Mouse (Mus musculus) T-helper 1 cell (primary cell): Measurements from ENCODE around the gene Slc26a1.
"Not testable (repeated sequence)": the region's sequence is repeated elsewhere in the genome, so short reads cannot be mapped to it uniquely, and the experiment has no call there.

Experiments
- in situ Hi-C: fragments of 300-600 bp; cut with MboI, MseI; formaldehyde crosslinking; loops from one replicate; pipeline ENCODE4 v1.15.1; 2025; ENCODE audit warnings: high pct_unique_total_duplicates

Gene Slc26a1

DNA sequence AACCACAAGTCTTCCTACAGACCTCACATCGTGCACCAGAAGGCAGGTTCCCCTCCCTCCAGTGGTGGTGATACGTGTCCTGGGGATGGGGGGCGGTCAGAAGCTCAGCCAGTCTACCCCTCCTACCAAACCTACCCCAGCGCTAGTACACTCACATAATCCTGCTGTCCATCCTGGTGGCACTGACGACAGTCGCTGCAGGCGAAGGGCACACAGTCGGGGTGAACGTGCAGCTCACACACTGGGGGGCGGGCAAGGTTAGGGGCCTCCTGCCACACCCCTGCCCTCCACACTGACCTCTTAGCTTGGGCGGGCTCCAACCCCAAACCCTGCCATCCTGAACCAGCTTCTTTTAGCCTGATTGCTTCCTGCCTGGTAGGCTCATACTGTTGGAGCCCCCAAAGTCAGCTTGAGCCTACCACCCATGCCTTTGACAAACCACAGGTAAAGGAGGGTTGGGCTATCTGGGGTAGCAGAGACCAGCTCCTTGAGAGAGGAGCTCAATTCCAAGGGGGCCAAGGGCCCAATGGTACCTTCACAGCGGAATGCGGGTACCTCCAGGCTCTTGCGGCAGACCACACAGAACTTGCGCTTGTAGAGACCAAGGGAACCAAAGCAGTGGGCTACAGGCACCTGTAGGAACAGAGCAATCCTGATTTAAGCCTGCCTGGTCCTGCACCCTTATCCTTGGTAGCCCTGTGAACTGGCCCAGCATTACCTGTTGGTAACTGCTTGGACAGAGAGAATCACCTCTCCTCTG, 19.3 kb downstream of the Slc26a1 start:
- in situ Hi-C loops = no loop called here

DNA sequence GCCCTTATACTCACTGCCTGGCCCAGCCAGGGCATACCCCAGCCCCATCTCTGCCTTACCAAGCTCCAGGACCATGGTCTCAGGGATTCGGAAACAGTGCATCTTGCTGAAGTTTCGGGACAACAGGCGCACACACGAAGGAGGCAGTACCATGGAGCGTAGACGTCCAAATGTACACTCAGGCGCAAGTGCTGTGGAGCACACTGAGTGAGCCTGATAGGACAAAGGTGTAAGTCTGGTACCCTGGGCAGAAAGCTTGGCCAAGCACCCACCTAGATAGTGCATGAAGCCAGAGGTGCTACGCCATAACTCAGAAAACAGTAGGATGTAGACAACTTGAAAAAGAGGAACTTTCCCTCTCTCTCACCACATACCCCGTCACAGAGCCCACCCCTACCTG, 20.0 kb downstream of the Slc26a1 start:
- in situ Hi-C loops = no loop called here

DNA sequence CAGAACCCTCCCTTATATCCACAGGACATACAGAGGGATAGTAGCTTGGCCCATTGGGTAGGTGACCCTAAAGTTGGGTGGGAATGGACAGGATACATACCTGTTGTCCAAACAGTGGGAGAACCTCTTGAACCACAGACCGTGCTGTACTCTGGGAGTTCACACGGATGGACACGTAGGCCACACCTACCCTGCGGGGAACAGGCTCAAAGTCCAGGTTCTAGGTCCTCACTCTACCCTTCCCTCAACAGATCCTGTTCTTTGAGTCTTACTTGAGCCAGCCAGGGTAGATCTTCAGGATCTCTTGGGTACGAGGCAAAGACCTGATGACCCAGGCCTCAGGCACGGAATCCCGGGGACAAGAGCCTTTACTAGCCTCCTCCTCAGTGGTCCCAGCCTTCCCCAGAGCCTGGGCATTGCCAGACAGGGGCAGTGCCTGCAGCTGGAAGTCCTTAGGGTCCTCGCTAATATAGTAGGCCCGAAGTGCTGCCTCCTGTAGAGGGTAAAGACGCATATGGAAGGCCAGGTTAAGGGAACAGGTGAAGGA, 20.9 kb downstream of the Slc26a1 start:
- in situ Hi-C loops = no loop called here

DNA sequence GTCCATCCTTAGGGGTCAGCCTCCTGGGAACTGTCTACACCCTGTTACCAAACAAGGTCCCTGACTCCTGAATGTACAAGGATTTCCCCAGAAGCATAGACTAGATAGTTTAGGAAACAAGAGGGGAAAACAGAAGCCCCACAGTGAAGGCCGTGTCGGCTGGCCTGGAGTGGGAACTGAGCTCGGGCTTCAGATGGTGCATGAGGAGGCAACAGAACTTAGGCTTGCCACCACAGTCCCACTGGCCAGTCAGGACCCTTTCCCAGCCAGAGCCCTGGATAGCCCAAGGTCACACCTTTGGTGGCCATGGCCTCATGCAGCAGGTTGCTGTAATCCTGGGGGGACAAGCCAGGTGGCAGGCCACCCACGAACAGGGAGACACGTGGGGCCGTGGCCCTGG, 22.0 kb downstream of the Slc26a1 start:
- in situ Hi-C loops = no loop called here

DNA sequence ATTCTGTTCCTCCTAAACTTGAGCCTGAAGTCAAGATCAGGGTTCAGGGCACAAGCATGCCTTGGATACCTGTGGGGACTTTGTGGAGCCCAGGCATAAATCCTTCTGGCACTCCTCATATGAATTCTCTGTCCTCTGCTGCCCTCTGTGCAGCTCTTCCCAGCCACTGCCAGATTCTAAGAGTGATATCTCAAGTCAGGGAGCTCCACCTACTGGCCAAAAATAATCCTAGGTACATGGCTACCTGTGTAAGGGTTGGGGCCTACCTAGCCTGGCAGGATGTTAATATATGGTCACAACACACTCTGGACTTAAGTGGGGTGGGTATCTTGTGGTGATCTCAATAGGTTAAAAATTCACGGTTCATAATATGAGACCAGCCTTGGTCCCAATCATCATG, 23.5 kb downstream of the Slc26a1 start:
- in situ Hi-C loops = no loop called here

DNA sequence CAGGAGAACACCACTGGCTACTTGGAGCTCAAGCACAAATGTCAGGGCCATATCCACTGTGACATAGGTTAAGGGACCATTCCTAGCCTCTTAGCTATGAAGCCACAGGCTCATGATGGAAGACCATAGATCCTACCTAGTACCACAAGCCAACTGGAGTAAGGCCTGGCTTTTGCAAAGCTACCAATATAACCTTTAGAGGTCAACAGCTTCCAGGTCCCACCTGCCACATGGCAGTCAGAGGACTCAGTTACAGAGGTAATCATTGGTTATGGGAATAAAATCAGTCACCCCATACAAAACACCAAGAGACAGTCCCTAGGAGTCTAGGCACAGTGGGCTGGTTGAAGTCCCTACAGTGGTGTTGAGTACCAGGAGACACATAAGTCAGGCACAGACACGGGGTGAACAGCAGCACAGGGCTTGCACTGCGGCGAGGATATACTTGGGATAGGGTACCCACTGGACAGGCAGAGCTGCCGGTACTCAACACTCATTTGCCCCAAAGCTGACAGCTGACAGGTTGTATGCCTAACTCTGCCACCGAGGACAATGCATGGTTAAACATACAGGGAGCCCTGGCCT, 24.1 kb downstream of the Slc26a1 start:
- in situ Hi-C loops = no loop called here

DNA sequence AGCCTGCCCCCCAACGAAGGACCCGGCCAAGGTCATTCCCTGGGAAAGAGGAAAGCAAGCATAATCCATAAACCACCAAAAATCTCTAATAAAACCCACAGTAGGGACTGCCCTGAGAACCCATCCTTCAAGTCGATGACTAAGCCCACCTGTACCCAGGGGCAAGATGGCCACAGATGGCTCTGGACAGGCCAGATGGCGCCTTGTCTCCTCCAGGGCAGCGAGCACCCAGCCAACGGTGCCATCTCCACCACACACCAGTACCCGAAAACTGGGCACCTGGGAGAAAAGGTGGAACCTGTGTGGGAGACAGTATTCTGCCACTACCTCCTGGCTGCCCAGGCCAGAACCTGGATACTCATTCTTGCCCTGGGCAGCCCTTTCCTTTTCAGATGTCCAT, 25.0 kb downstream of the Slc26a1 start:
- in situ Hi-C loops = no loop called here

DNA sequence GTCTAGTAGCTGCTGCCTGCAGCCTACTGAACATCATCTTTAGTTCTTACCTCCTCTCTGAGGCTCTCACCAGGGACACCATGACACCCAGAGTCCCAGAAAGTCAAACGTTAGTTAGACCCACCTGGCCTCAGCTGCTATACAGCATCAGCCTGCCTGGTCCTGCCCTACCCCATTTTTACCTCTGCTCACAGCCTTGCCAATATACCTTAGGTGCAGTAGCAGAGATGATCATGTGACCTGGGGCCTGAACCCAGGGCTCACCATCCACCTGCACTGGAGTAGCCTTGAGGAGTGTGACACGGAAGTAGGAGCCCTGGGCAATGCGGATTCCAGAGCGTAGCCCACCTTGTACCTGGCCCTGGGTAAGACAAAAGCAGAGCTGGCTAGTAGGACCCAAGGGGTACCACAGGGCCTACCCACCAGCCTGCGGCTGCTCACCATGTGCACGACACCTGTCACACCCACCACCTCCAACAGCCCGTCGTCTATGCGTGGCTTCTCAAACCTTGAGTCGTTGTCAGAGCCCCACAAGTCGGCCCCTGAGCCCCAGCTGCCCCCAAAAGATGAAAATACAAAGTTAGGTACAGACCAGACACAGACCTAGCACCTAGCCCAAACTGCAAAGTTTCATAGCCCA, 26.3 kb downstream of the Slc26a1 start:
- in situ Hi-C loops = no loop called here

DNA sequence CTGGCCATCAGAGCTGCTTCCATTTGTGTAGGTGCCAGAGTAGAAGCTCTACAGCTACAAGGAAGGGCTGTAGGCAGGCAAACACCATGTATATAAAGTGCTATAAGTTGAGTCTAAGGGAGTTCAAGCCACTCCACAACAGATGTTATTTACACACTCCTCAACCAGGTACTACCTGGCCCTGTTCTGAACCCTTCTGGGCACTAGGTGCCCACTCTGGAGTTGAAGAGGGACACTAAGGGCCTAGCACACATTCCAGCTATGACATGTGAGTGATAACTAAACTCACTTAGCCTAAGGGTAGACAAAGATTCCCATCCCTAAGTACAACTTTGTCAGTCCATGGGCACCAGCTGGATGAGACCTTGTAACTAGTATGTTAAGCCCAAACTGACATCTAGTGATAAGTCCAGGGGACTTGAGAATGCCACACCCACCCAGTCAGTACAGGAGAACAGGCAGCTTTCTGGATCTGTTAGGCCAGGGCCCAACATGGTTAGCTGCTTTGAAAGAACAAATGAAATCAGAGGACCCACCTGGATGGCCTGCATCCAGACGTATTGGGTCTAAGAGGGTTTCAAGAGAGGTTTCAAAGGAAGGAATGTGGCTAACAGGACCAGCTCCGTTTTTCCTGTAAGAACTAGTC, 27.4 kb downstream of the Slc26a1 start:
- in situ Hi-C loops = no loop called here

DNA sequence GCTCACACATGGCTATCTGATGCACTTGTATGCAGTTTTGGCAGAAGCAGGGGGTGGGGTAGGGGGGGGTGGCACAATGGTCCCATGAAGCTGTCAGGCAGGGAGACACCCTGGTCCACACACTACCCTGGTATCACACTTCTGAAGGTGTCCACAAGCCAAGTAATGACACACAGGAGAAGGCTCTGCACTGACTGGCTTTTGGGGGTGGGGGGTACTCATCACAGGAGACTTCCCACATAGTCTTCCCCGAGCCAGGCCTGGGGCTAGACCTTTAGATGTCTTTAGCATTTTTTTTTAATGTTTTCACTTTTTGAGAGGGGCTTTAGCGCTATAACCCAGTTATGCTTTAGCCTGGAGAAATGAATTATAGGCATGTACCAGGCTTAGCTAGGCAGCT, 28.1 kb downstream of the Slc26a1 start:
- in situ Hi-C loops = no loop called here

DNA sequence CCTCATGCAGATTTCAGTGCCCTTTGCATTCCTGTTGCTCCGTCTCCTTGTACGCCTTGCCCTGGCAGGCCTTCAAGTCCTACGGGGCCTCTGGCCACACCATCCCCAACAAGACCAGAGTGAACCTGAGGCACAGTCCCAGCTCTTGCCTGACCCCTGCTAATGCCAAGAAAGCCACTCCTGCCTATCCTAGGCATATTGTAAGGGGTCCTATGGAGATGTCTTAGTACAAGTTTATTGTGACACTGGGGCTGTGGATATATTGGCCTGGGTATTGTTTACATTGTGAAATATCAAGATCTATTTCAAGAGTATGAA, 29.1 kb downstream of the Slc26a1 start:
- in situ Hi-C loops = no loop called here

DNA sequence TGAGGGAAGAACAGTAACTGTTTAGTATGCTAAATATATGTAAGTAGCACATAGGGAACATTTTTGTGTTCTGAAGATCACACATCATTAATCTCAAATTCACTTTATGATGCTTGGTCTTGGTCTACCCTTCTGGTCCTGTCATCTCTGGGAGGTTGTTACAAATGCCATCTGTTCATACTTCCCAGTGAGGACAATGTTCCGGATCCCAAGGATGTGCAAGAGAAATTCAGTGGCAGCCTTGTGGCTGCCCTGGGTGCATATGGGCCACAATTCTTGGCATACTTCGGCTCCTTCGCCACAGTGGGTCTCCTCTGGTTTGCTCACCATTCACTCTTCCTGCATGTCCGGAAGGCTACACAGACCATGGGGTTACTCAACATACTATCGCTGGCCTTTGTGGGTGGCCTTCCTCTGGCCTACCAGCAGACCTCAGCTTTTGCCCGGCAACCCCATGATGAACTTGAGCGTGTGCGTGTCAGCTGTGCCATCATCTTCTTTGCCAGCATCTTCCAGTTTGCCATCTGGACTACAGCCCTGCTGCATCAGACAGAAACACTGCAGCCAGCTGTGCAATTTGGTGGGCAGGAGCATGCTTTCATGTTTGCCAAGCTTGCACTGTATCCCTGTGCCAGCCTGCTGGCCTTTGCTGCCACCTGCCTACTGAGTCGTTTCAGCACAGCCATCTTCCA, 29.6 kb downstream of the Slc26a1 start:
- in situ Hi-C loops = no loop called here

DNA sequence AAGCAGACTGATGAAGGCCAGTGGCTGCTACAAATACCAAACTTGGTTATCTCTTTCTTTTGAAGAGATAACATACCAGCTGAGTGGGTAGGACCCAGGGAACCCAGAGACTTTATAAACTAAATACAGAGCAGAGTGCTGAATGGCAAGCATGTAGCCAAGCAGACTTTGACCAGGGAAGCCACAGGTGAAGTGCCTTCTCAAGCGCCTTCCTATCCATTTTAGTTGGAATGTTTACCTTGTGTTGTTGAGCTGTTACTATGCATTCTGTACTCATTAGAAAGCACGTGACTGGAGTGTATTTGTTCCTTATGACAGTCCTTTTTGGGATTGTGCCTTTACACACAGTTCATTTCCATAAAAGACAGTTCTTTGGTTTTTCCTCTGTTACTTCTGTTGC, 31.7 kb downstream of the Slc26a1 start:
- in situ Hi-C loops = no loop called here

DNA sequence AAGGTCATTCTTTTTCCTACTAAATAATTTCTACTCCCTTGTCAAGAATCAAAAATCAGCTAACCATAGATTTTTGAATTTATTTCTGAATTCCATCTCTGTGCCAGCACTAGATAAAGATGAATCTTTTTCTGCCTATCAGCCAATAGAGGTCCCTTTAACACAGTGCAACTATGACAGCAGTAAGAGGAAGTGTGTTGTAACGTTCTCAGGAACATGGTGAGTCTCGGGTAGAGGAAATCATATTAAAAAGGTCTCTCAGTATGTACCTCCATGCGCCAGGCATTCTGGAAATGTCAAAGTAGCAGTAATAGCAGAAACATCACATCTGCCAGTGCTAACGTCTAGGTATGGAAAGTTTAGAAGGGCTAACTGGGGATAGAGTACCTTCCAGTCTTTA, 39.2 kb downstream of the Slc26a1 start:
- in situ Hi-C loops = no loop called here

DNA sequence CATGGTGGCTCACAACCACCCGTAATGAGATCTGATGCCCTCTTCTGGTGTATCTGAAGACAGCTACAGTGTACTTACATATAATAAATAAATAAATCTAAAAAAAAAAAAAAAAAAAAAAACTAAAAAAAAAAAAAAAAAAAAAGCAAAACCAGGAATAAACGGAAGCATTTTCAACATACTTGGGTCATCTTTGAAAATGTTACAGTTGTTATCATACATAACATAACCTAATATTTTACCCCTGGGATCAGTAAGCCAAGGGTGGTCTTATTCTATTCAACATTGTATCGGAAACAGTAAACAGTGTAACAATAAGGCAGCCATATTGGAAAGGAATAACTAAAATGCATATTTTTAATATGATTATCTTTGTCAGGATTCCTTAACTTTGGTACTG, 41.3 kb downstream of the Slc26a1 start:
- in situ Hi-C loops = not testable (repeated sequence)

DNA sequence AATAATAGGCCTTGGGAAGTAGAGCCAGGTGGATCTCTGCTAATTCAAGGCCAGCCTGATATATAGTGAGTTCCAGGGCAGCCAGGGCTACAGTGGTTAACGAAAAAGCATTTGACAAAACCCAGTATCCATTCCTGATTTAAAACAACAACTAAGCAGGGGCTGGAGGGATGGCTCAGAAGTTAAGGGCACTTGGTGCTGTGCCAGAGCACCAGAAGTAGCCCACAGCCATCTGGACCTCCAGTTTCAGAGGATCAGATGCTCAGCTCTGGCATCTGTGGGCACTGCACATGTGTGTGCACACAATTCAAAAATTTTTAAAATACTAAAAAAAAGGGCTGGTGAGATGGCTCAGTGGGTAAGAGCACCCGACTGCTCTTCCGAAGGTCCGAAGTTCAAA, 41.7 kb downstream of the Slc26a1 start:
- in situ Hi-C loops = no loop called here

DNA sequence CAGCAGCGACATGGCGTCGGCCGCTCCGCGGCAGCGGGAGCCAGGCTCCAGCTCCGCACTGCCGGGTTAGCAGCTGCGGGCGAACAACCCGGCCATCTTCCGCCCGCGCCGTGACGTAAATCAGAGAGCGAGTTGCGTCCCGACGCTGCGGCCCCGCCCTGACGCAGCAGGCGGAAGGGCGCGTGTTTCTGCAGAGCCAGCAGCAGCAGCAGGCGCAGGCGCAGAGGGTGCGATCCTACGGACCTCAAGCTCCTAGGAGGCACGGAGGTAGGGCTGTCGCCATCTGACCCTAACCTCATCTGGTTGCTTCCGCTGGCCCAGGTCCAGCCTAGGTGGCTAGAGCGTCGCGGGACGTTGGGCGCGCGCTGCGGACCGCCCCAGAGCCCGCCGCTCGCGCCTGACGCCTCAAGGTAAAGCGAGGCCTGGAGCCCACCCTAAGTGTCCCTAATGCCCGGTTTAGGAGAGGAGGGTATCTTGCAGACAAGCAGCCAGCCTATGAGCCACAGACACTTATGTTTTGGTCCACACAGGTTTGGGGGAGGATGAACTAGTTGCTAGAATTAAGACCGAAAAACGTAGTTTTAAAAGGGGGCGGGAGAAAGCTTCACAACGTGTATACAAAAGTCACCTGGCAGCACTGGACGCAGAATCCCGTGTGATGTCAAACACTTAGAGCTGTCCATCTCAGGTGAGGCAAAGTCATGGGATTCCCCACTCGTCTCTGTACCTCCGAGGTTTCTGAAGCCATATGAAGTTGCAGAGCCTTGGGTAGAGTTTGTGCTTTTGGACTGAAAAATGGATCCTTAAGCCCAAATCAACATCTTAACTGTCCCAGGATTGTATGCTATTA, 45.5 kb downstream of the Slc26a1 start, which contains the start of the genes Gak and Tmem175:
Gene Gak, minus strand, starts transcription at position 122 of the 850 bp plus-strand sequence.
Gene Tmem175, plus strand, starts transcription at position 137 of the 850 bp plus-strand sequence.
- in situ Hi-C loops = no loop called here

DNA sequence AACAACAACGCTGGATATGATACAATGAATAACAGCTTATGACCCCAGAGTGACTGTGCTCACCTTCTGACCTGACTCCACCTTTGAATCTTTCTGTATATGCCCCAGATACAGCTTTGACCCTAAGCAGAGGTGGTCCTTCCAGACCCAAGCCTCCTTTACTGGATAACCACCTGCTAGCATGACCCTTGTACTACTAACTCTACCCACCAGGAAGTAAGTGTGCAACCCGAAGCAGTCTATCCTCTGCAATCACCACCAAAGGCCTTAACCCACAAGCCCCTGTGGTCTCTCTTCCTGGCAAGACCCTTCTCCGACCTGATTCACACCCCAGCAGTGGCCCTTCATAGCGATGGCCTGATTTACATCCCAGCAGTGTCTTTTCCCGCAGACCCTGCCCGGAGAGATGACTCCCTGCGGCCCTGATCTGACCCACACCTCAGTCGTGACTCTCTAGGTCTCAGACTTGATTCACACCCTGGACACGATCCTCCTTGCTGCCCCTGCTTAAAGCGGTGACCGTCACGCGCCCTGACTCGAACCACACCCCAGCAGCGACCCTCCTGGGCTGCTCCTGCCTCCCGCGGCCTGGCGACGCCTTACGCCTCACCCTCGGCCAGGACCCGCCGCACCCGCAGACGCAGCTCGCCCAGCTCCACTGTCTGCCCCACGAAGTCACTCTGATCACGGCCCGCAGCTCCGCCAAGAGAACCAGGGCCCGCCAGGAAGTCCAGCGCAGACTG, 46.3 kb downstream of the Slc26a1 start:
- in situ Hi-C loops = no loop called here

DNA sequence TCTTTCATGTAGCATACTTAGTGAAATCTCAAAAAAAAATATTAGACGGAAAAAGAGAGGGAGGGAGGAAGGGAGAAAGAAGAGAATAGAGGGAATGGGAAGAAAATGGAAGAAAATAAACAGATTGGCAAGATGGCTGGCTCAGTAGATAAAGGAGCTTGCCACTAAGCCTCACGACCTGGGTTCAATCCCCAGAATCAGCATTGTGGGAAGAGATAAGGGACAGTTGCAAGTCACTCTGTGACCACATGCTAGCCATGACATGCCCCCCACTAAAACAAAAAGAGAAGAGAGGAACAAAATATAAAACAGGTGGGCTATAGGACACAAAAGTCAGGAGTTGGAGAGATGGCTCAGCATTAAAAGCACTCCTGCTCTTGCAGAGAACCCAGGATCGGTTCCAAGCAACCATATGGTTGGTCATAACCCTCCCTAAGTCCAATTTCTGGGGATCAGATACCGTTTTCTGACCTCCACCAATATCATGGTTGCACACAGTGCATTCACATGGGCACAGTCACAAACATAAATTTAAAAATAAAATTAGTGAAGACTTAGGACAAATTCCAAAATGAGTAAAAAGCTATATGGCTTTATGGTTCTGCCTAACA, 49.2 kb downstream of the Slc26a1 start:
- in situ Hi-C loops = no loop called here

DNA sequence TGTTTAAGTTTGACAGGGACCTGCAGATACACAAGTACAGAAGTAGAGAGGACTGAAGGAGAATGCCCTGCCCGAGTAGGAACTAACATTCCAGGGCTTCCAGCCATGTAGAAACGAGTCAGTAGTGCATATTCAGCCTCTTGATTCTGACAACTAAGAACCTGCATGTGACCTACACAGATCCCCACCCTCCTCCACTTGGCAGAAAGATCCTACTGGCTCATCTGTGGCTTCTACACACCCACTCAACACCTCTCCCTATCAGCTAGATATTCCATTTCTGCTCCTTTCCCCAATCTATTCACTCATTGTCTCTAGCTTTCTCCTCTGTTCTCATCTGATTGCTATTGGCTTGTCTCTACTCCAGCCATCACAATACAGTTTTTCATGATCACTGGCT, 53.5 kb downstream of the Slc26a1 start:
- in situ Hi-C loops = no loop called here
